Mouse (Mus musculus): Measurements from ENCODE around the gene Ell.

Ell gene

DNA sequence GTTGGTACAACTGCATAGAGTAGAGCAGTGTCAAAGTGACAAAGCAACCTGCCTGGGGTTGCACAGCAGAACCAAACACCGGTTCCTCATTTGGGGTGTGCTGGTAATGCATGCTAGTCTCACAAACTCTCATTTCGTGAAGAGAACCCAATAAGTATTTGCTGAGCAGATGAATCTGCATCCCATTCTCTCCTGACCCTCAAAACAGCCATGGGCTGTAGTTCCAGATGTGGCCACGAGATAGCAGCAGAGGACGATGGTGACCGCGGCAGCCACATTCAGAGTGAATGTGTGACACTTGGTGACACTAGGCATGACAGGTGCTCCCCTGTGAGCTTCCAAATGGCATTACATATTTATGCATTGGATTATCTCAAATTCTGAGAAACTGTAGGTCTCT, 72.6 kb downstream of the Ell start:
- in situ Hi-C loops (cut with MboI, MseI): no loop called here

GRCm38 (mm10) chr8:70613763-70614162, 74.5 kb downstream of the Ell start:
- in situ Hi-C loops (cut with MboI, MseI): no loop called here

GRCm38 (mm10) chr8:70614469-70614868, 75.2 kb downstream of the Ell start:
- in situ Hi-C loops (cut with MboI, MseI): no loop called here

DNA sequence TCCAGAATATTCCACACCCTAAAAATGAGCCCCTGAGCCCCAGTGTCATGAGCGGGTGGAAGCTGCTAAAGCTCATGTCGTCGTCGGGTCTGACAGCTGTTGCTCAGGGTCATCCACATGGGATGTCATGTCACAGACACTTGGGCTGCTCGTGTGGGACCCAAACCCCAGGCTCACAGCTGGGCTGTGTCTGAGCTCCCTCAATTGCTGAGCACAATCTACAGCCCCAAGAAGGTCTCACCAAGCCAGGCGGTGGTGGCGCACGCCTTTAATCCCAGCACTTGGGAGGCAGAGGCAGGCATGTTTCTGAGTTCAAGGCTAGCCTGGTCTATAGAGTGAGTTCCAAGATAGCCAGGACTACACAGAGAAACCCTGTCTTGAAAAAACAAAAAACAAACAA, 76.0 kb downstream of the Ell start:
- in situ Hi-C loops (cut with MboI, MseI): no loop called here

DNA sequence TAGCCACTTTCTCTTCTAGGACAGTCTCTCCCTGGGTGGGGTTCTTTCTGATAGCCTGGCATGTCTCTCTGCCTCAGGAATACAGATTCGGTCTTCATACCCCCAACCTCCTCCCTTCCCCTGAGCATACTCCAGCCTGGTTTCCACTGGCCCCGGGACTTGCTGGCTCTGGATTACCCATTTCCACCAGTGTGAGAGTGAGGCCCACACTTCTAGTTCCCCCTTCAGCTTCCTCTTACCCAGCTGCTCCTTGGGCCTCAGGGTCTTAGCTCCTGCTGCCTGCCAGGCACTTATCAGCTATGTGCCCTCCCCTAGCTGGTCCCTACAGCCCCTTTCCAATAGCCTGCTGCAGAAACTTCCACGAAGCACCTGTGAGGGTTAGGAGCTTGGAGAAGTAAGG, 76.6 kb downstream of the Ell start, which contains the start of gene Lrrc25:
Gene Lrrc25 (plus strand): TSS at position 262 of the 400 bp plus-strand sequence.
- in situ Hi-C loops (cut with MboI, MseI): no loop called here

DNA sequence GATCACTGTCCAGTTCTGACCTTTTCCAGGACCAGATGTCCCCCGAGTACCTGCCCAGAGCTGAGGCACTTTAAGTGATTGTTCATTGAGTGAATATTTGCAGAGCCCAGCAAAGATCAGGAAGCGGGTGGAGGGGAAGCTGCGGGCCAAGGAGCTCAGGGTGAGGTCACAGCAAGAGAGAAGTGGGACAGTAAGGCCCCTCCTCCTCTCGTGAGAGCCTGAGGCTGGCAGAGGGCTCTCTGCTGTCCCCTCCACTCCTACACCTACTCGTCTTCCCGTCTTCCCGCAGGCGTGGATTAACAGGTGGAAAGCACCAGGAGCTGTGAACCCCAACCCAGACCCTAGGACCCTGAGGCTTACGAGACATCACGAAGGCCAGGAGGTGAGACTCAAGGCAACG, 77.4 kb downstream of the Ell start:
- in situ Hi-C loops (cut with MboI, MseI): no loop called here

DNA sequence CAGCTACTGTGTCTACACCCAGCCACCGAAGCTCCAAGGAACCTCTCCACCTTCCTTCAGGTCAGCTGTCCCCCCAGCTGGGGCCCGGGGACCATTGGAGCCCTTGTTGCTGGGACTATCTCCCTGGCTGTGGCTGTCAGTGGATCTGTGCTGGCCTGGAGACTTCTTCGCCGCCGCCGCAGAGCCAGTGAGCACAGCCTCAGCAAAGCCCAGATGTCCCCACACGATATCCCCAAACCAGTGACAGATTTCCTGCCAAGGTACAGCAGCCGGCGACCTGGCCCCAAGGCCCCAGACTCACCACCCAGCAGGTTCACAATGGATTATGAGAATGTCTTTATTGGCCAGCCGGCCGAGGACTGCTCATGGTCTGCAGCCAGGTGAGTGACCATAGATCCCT, 78.7 kb downstream of the Ell start:
- in situ Hi-C loops (cut with MboI, MseI): no loop called here

GRCm38 (mm10) chr8:70618888-70619334, 79.7 kb downstream of the Ell start:
- in situ Hi-C loops (cut with MboI, MseI): no loop called here

- in situ Hi-C loops (cut with MboI, MseI): no loop called here
Measured at GRCm38 (mm10) chr8:70622220-70622619, 83.0 kb downstream of the Ell start.

DNA sequence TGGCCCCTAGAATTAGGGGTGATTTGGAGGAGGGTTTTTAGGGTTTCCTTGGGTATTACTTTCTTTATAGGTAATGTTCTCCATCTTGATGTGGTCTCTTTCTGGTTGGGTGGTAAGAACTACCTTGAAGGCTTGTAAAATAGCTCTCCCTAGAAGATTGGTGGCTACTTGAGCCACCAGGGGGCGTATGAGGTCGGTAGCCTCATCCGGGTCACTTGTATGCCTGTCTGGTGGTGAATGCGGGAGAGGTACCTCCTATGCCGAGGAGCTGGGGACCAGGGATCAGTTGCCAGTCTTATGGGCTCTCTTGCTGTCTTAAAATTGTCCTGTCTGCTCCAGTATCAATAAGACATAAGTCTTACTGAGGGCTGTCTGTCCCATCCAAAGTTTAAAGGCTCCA, 85.8 kb downstream of the Ell start:
- in situ Hi-C loops (cut with MboI, MseI): no loop called here

- in situ Hi-C loops (cut with MboI, MseI): no loop called here
Measured at GRCm38 (mm10) chr8:70627041-70627440, 87.8 kb downstream of the Ell start.

DNA sequence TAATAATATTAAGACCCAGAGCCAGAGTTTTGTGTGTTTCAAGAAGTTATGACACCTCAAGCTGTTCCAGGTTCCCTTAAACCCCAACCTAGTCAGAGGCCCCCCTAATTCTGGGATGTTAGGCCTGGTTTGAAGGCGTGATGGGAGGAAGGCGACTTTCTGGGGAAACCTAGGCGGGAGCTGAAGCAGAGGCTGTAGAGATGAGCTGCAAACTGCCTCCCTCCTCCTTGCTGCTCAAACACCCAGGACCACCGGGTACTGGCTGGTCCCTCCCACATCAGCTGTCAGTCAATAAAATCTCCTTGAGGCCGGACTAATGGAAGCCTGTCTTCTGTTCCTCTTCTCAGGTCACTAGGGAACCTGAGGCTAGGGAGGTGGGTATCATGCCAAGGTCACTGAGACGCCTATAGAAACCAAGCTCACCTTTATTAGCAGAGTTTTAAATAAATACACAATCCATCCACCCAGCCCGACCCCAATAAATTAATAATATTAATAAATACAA, 89.8 kb downstream of the Ell start:
- in situ Hi-C loops (cut with MboI, MseI): no loop called here

DNA sequence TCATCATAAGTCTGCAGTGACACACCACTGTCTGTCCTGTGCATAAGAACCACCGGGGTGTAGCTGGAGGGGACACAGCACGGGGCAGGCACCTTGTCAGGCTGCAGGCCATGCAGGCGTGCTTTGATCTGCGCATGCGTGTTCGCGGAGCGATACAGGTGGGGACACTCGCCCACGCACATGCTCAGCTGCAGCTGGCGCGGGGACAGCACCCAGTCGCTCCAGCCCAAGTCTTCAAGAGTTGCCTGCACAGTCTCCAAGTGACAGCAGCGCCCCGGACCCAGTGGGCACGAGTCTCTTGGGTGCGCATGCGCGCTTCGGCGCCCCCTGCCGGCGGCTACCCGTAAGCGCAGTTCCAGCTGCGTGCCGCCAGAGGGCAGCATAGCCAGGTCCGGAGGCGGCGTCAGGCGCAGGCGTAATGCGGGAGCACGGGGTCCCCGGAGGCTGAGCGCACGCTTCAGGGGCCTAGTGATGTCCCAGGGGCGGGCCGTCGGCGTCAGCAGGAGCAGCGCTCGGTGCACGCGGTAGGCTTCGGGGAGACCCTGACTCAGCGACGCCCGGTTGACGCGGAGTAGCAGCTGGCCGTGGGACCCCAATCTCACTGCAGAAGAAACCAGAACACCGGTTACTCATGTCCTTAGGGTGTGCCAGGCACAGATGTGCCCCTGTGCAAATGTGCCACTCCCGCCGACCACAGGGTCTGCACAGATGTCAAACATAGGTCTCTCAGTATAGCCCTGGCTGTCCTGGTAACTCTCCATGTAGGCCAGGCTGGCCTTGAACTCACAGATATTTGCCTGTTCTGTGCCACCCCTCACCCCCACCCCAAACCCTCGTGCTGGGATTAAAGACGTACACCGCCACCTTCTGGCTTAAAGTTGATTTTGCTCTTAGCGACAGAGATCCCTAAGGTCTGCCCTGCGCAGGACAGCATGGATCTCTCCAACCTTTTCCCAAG, 90.6 kb downstream of the Ell start:
- in situ Hi-C loops (cut with MboI, MseI): no loop called here

GRCm38 (mm10) chr8:70630532-70631381, 91.5 kb downstream of the Ell start:
- in situ Hi-C loops (cut with MboI, MseI): no loop called here

- in situ Hi-C loops (cut with MboI, MseI): no loop called here
Measured at GRCm38 (mm10) chr8:70631436-70631835, 92.2 kb downstream of the Ell start.

- in situ Hi-C loops (cut with MboI, MseI): no loop called here
Measured at GRCm38 (mm10) chr8:70632346-70632892, 93.2 kb downstream of the Ell start, which contains the start of gene Gdf15. Gdf15 (minus strand) TSS chr8:70632456.

GRCm38 (mm10) chr8:70634066-70634465, 94.8 kb downstream of the Ell start:
- in situ Hi-C loops (cut with MboI, MseI): no loop called here

DNA sequence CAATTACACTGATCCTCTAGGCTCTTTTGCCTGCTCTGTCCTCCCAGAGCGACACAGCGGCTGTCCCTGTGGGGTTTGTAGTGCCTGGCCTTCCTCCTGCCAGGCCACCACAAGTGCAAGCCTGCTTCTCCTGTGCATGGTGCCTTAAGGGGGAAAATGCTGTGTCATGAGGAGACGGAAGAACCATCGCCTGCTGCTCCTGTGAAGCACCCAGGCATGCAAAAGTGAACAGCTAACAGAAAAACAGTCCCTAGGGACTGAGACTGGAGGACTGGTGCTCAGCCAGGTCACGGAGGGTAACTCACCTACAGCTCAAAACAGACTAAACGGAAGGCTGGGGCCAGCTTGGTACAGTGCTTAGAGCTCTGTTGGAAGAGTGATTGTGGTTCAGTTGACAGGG, 96.3 kb downstream of the Ell start:
- in situ Hi-C loops (cut with MboI, MseI): no loop called here

DNA sequence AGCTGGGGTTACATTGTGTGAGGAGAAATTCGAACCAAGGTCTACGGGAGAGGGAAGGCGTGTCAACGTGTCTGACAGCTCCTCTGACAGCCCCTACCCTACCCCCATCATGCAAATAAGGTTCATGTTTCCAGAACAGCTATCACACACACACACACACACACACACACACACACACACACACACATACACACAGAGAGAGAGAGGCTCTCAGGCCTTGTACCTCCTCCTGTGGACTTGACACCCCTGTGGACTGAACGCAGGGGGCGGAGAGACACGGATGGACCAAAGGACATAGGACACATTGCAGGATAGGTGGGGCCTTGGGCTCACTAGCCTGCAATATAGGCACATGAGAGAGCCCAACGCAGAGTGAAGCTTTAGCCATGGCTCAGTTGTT, 97.6 kb downstream of the Ell start:
- in situ Hi-C loops (cut with MboI, MseI): no loop called here

DNA sequence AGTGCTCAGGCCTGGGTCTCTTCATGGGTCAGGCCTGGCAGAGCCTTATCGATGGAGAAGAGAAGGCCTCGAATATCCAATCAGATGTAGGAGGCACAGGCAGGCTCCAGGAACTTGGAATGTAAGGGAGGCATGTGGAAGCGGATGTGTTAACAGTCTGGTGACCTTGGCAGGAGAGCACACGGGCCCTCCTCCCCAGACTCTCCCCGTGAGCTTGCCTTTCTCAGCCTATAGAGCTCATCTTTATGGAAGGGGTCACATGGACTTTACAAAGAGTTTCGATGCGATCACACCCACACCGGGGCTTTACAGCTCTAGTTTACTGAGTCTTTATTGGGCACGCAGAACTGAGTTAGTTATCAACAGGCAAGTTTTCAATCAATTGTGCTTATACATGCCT, 99.5 kb downstream of the Ell start:
- in situ Hi-C loops (cut with MboI, MseI): no loop called here
